Mouse (Mus musculus) limb, embryonic 10.5 days (tissue): Measurements from ENCODE around the gene Ampd2. TPM values are rescaled to one million over a fixed set of nuclear protein-coding genes. Genes with fewer than 3 reads are reported as not detected.

ENCODE experiments used
- DNase-seq: peaks from one replicate; pipeline ENCODE4 v3.0.0-alpha.2; 2017; ENCODE audit warnings: low spot score
- H3K27ac ChIP-seq: fragments of 300-500 bp; sonication (generic); 2 replicates; pipeline ENCODE4 v1.5.1; 2016; ENCODE audit warnings: mild to moderate bottlenecking
- H3K27me3 ChIP-seq: fragments of 300-500 bp; sonication (generic); 2 replicates; pipeline ENCODE4 v1.6.1; 2016; ENCODE audit warnings: low read depth, mild to moderate bottlenecking; ENCODE audit not compliant: poor library complexity, severe bottlenecking
- H3K36me3 ChIP-seq: fragments of 300-500 bp; sonication (generic); 2 replicates; pipeline ENCODE4 v1.6.1; 2016; ENCODE audit warnings: mild to moderate bottlenecking, moderate library complexity
- H3K4me1 ChIP-seq: fragments of 300-500 bp; sonication (generic); 2 replicates; pipeline ENCODE4 v1.6.1; 2016
- H3K4me3 ChIP-seq: fragments of 300-500 bp; sonication (generic); 2 replicates; pipeline ENCODE4 v1.5.1; 2016; ENCODE audit warnings: mild to moderate bottlenecking, moderate library complexity
- H3K9me3 ChIP-seq: fragments of 300-500 bp; sonication (generic); replicated peaks from 2 replicates; pipeline ENCODE4 v1.6.1; 2016; ENCODE audit warnings: mild to moderate bottlenecking
- WGBS: fragments of 180-500 bp; shearing (Covaris S2); methylation state at CpG from one replicate; pipeline ENCODE4 v1.1.7; 2016; 5-methylcytosine and 5-hydroxymethylcytosine counted together
- polyA plus RNA-seq: library from polyadenylated mRNA; unstranded; fragments of >200 nt; fragmentation: Nextera tagmentation; extraction: Ambion mirVana; gene quantifications from 2 replicates; pipeline ENCODE4 v1.2.1, GENCODE M21; 2016

Gene Ampd2
- polyA plus RNA-seq, 1 experiment from 2014 or later: 68.8 TPM

GRCm38 (mm10) chr3:108082251-108082875 lies 4.1 kb downstream of the Ampd2 start:
- Histone ChIP-seq H3K4me1 (peaks cover 66% of the 10 kb centered on the region), H3K27ac (peak overlapping the region; percentile 61), H3K27me3 (no peaks in the 10 kb centered on the region), H3K4me3 (peak overlapping the region; percentile 0; the same call in 1 of the 2 replicates), H3K9me3 (no peaks in the 10 kb centered on the region), H3K36me3 (peaks cover 37% of the 10 kb centered on the region)
- DNase-seq: no peak
- 63% methylated on average over 1 of the region's 1 CpGs for WGBS

- peaks cover 44% of the 10 kb centered on the region for H3K36me3 ChIP-seq
- H3K4me3 ChIP-seq: no peak overlapping the region
- no peaks in the 10 kb centered on the region for H3K27me3 ChIP-seq
- no peak for DNase-seq
- peaks cover 59% of the 10 kb centered on the region for H3K4me1 ChIP-seq
- WGBS: 71% methylated on average over 4 of the region's 4 CpGs
- H3K27ac ChIP-seq: peak overlapping the region; percentile 61
- H3K9me3 ChIP-seq: no peaks in the 10 kb centered on the region
Observed at GRCm38 (mm10) chr3:108081681-108082080, 4.8 kb downstream of the Ampd2 start.

GRCm38 (mm10) chr3:108076836-108077235 lies 9.6 kb downstream of the Ampd2 start:
- peaks cover 87% of the 10 kb centered on the region for H3K36me3 ChIP-seq
- no peak overlapping the region for H3K27ac ChIP-seq
- WGBS: 92% methylated on average over 9 of the region's 9 CpGs
- no peaks in the 10 kb centered on the region for H3K9me3 ChIP-seq
- no peak for DNase-seq
- no peaks in the 10 kb centered on the region for H3K27me3 ChIP-seq
- H3K4me3 ChIP-seq: no peak overlapping the region
- peaks cover 16% of the 10 kb centered on the region for H3K4me1 ChIP-seq

GRCm38 (mm10) chr3:108072983-108073569 lies 13.4 kb downstream of the Ampd2 start:
- H3K27me3 ChIP-seq: no peaks in the 10 kb centered on the region
- 85% methylated on average over 10 of the region's 10 CpGs for WGBS
- peaks cover 13% of the 10 kb centered on the region; the same call in 1 of the 2 replicates for H3K4me1 ChIP-seq
- no peak overlapping the region for H3K4me3 ChIP-seq
- no peaks in the 10 kb centered on the region for H3K9me3 ChIP-seq
- peaks cover 58% of the 10 kb centered on the region for H3K36me3 ChIP-seq
- no peak overlapping the region for H3K27ac ChIP-seq
- DNase-seq: no peak

- Histone ChIP-seq H3K27me3 (no peaks in the 10 kb centered on the region), H3K4me1 (peaks cover 13% of the 10 kb centered on the region; the same call in 1 of the 2 replicates), H3K36me3 (peaks cover 33% of the 10 kb centered on the region), H3K4me3 (no peak overlapping the region), H3K9me3 (no peaks in the 10 kb centered on the region), H3K27ac (no peak overlapping the region)
- 68% methylated on average over 10 of the region's 10 CpGs for WGBS
- DNase-seq: peak; percentile 68
Observed at GRCm38 (mm10) chr3:108070295-108071293, 15.9 kb downstream of the Ampd2 start.

- no peak overlapping the region for H3K4me3 ChIP-seq
- WGBS: 62% methylated on average over 13 of the region's 13 CpGs
- no peak for DNase-seq
- no peak overlapping the region for H3K27ac ChIP-seq
- H3K27me3 ChIP-seq: no peaks in the 10 kb centered on the region
- H3K9me3 ChIP-seq: no peaks in the 10 kb centered on the region
- peaks cover 21% of the 10 kb centered on the region for H3K36me3 ChIP-seq
- peaks cover 12% of the 10 kb centered on the region; the same call in 1 of the 2 replicates for H3K4me1 ChIP-seq
Observed at GRCm38 (mm10) chr3:108069231-108069870, 17.1 kb downstream of the Ampd2 start.

GRCm38 (mm10) chr3:108068826-108069225 lies 17.6 kb downstream of the Ampd2 start:
- no peak for DNase-seq
- peaks cover 9% of the 10 kb centered on the region; the same call in 1 of the 2 replicates for H3K4me1 ChIP-seq
- H3K27ac ChIP-seq: no peak overlapping the region
- no peaks in the 10 kb centered on the region for H3K9me3 ChIP-seq
- WGBS: 11% methylated on average over 1 of the region's 1 CpGs
- H3K27me3 ChIP-seq: no peaks in the 10 kb centered on the region
- peaks cover 15% of the 10 kb centered on the region for H3K36me3 ChIP-seq
- no peak overlapping the region for H3K4me3 ChIP-seq

GRCm38 (mm10) chr3:108067370-108067934 lies 19.0 kb downstream of the Ampd2 start:
- Histone ChIP-seq H3K4me1 (peaks cover 9% of the 10 kb centered on the region; the same call in 1 of the 2 replicates), H3K36me3 (peaks cover 3% of the 10 kb centered on the region), H3K27ac (no peak overlapping the region), H3K27me3 (no peaks in the 10 kb centered on the region), H3K9me3 (no peaks in the 10 kb centered on the region), H3K4me3 (no peak overlapping the region)
- no peak for DNase-seq
- WGBS: 80% methylated on average over 6 of the region's 6 CpGs

- 84% methylated on average over 9 of the region's 9 CpGs for WGBS
- DNase-seq: no peak
- Histone ChIP-seq H3K4me1 (peaks cover 9% of the 10 kb centered on the region; the same call in 1 of the 2 replicates), H3K36me3 (no peaks in the 10 kb centered on the region), H3K27ac (no peak overlapping the region), H3K27me3 (no peaks in the 10 kb centered on the region), H3K9me3 (no peaks in the 10 kb centered on the region), H3K4me3 (no peak overlapping the region)
Observed at GRCm38 (mm10) chr3:108065551-108065950, 20.9 kb downstream of the Ampd2 start.

GRCm38 (mm10) chr3:108064672-108065071 lies 21.8 kb downstream of the Ampd2 start:
- WGBS: 80% methylated on average over 4 of the region's 4 CpGs
- no peak overlapping the region for H3K27ac ChIP-seq
- no peaks in the 10 kb centered on the region for H3K27me3 ChIP-seq
- H3K9me3 ChIP-seq: no peaks in the 10 kb centered on the region
- H3K4me3 ChIP-seq: no peak overlapping the region
- H3K36me3 ChIP-seq: no peaks in the 10 kb centered on the region
- no peak for DNase-seq
- peaks cover 9% of the 10 kb centered on the region; the same call in 1 of the 2 replicates for H3K4me1 ChIP-seq

GRCm38 (mm10) chr3:108062648-108063047 lies 23.8 kb downstream of the Ampd2 start:
- 85% methylated on average over 8 of the region's 8 CpGs for WGBS
- Histone ChIP-seq H3K27ac (no peak overlapping the region), H3K27me3 (no peaks in the 10 kb centered on the region)

GRCm38 (mm10) chr3:108061420-108061819 lies 25.0 kb downstream of the Ampd2 start:
- Histone ChIP-seq H3K9me3 (no peaks in the 10 kb centered on the region), H3K27ac (no peak overlapping the region), H3K27me3 (no peaks in the 10 kb centered on the region), H3K4me1 (no peaks in the 10 kb centered on the region), H3K36me3 (no peaks in the 10 kb centered on the region), H3K4me3 (peak overlapping the region; percentile 23; the same call in 1 of the 2 replicates)
- WGBS: 23% methylated on average over 7 of the region's 7 CpGs
- DNase-seq: peak; percentile 56

More at GRCm38 (mm10) chr3:108062648-108063047, 23.8 kb downstream of the Ampd2 start:
- no peak for DNase-seq
- Histone ChIP-seq H3K4me3 (no peak overlapping the region), H3K36me3 (no peaks in the 10 kb centered on the region), H3K9me3 (no peaks in the 10 kb centered on the region), H3K4me1 (no peaks in the 10 kb centered on the region)
